Mouse (Mus musculus): ENCODE measurements around the gene Vmn1r196. TPM values are rescaled to one million over a fixed set of nuclear protein-coding genes. Genes with fewer than 3 reads are reported as not detected.
"Not testable (repeated sequence)": the region's sequence is repeated elsewhere in the genome, so short reads cannot be mapped to it uniquely, and the experiment has no call there.

Gene Vmn1r196
- total RNA-seq (2012; rRNA removed) (0.03 TPM in 1 of 2 replicates, not detected in the other), polyA plus RNA-seq (2012; ENCODE audit: insufficient read depth in 1 of 2, insufficient read length in 2 of 2, low read depth in 1 of 2, low replicate concordance in 2 of 2, missing spikeins in 1 of 2) (not detected)

DNA sequence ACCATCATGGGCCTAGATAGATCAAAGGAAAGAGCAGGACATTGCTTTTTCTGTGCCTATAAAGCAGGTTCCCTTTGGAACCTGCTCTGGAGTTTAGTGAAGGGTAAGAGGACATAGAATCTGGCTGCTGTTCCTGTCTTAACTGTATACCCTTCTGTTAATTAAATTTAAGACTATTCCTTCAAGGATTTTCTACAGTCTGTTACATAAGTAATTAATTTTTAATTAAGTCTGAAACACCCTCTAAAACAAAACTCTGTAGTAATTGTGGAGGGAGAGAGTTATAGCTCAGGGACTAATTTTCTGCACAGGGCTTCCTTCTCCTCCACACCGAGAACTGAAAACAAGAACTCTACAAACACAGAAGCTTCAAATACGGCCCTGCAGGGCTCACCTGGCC lies at the start of gene Vmn1r196:
Gene Vmn1r196, plus strand, starts transcription at position 301 of the 400 bp plus-strand sequence.
- Histone ChIP-seq H3K9me3 (replicated peaks; ENCODE audit: insufficient read depth, low read length) (no peaks in the 10 kb centered on the region), H3K36me3 (ENCODE audit: control insufficient read depth in 1 of 2, insufficient read depth in 2 of 2, low read length in 2 of 2) (no peaks in the 10 kb centered on the region), H3K79me2 (ENCODE audit: control insufficient read depth, insufficient read depth, low read length, poor library complexity) (no peaks in the 10 kb centered on the region), H3K4me1 (ENCODE audit: control insufficient read depth in 1 of 2, insufficient read depth in 2 of 2, low read length in 2 of 2) (no peaks in the 10 kb centered on the region), H3K27me3 (ENCODE audit: control insufficient read depth in 1 of 2, insufficient read depth in 2 of 2, low read length in 2 of 2) (no peaks in the 10 kb centered on the region), H3K9ac (ENCODE audit: control insufficient read depth, low read depth, low read length, poor library complexity, severe bottlenecking) (no peak within 1 kb of the TSS), H3K27ac (ENCODE audit: control insufficient read depth, low read depth, low read length) (no peak within 1 kb of the TSS), H3K4me3 (ENCODE audit: control insufficient read depth in 1 of 2, insufficient read depth in 1 of 2, low read depth in 2 of 2, low read length in 2 of 2) (no peak within 1 kb of the TSS)
- no peak for DNase-seq (ENCODE audit: low read depth, low spot score)
- TF ChIP-seq GATA1 (IDR thresholded peaks at IDR 0.05; ENCODE audit: low read depth, low read length) (no peak), KAT2A (conservative IDR thresholded peaks at IDR 0.05; ENCODE audit: low read depth, low read length) (no peak), GABPA (IDR thresholded peaks at IDR 0.05; ENCODE audit: low read depth, low read length) (no peak), HCFC1 (IDR thresholded peaks at IDR 0.05; ENCODE audit: low read depth, low read length) (no peak), TAL1 (IDR thresholded peaks at IDR 0.05; ENCODE audit: low read length) (no peak), MXI1 (IDR thresholded peaks at IDR 0.05; ENCODE audit: low read depth, low read length) (no peak), MAFK (IDR thresholded peaks at IDR 0.05; ENCODE audit: borderline replicate concordance, low read depth, low read length) (no peak), NELFE (IDR thresholded peaks at IDR 0.05; ENCODE audit: low read depth, low read length) (no peak), UBTF (IDR thresholded peaks at IDR 0.05; ENCODE audit: borderline replicate concordance, insufficient read depth, low read depth, low read length) (no peak), E2F4 (IDR thresholded peaks at IDR 0.05; ENCODE audit: borderline replicate concordance, low read depth, low read length) (no peak), CHD1 (IDR thresholded peaks at IDR 0.05; ENCODE audit: low read depth, low read length) (no peak), MAX (IDR thresholded peaks at IDR 0.05; ENCODE audit: low read length) (no peak), NRF1 (IDR thresholded peaks at IDR 0.05; ENCODE audit: insufficient read depth, low read depth, low read length, poor library complexity, severe bottlenecking) (no peak), MYB (IDR thresholded peaks at IDR 0.05; ENCODE audit: low read depth, low read length) (no peak), CHD2 (IDR thresholded peaks at IDR 0.05; ENCODE audit: low read length) (no peak), TBP (IDR thresholded peaks at IDR 0.05; ENCODE audit: low read depth, low read length) (no peak)

DNA sequence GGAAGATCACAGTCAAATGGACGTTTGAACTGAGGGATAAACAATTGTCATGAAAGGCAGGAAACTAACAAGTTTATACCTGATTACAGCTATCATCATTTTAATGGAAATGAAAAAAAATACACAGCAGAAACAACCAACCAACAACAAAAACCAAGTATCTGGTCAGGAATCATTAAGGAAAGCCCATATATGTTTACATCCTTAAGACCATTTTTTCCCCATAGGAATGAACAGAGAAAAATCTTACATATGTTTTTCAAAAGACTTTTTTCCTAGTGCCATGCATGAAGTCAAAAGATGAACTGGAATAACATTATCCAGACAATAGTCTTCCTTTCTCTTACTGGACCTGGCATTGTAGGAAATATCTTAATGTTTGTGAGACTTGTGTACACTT lies 45.8 kb upstream of the Vmn1r196 start, which contains the start of gene Vmn1r194:
Gene Vmn1r194, plus strand, starts transcription at position 301 of the 400 bp plus-strand sequence.
- Histone ChIP-seq H3K36me3 (ENCODE audit: control insufficient read depth in 1 of 2, insufficient read depth in 2 of 2, low read length in 2 of 2) (no peaks in the 10 kb centered on the region), H3K79me2 (ENCODE audit: control insufficient read depth, insufficient read depth, low read length, poor library complexity) (no peaks in the 10 kb centered on the region), H3K9ac (ENCODE audit: control insufficient read depth, low read depth, low read length, poor library complexity, severe bottlenecking) (no peak within 1 kb of the TSS), H3K27ac (ENCODE audit: control insufficient read depth, low read depth, low read length) (no peak within 1 kb of the TSS), H3K9me3 (replicated peaks; ENCODE audit: insufficient read depth, low read length) (no peaks in the 10 kb centered on the region), H3K4me3 (ENCODE audit: control insufficient read depth in 1 of 2, insufficient read depth in 1 of 2, low read depth in 2 of 2, low read length in 2 of 2) (no peak within 1 kb of the TSS), H3K4me1 (ENCODE audit: control insufficient read depth in 1 of 2, insufficient read depth in 2 of 2, low read length in 2 of 2) (no peaks in the 10 kb centered on the region), H3K27me3 (ENCODE audit: control insufficient read depth in 1 of 2, insufficient read depth in 2 of 2, low read length in 2 of 2) (no peaks in the 10 kb centered on the region)
- TF ChIP-seq TAL1 (IDR thresholded peaks at IDR 0.05; ENCODE audit: low read length) (no peak), GABPA (IDR thresholded peaks at IDR 0.05; ENCODE audit: low read depth, low read length) (no peak), CTCF (IDR thresholded peaks at IDR 0.05 in 2 of 3, conservative IDR thresholded peaks at IDR 0.05 in 1 of 3; ENCODE audit: control insufficient read depth in 1 of 3, insufficient read depth in 1 of 3, low read depth in 2 of 3, low read length in 3 of 3, poor library complexity in 1 of 3, severe bottlenecking in 1 of 3) (no peak), E2F4 (IDR thresholded peaks at IDR 0.05; ENCODE audit: borderline replicate concordance, low read depth, low read length) (no peak), NRF1 (IDR thresholded peaks at IDR 0.05; ENCODE audit: insufficient read depth, low read depth, low read length, poor library complexity, severe bottlenecking) (no peak), USF1 (IDR thresholded peaks at IDR 0.05; ENCODE audit: low read depth, low read length) (no peak), EP300 (IDR thresholded peaks at IDR 0.05; ENCODE audit: low read depth in 1 of 2, low read length in 2 of 2) (no peak), NELFE (IDR thresholded peaks at IDR 0.05; ENCODE audit: low read depth, low read length) (no peak), UBTF (IDR thresholded peaks at IDR 0.05; ENCODE audit: borderline replicate concordance, insufficient read depth, low read depth, low read length) (no peak), RCOR1 (IDR thresholded peaks at IDR 0.05; ENCODE audit: low read depth, low read length) (no peak), ETS1 (IDR thresholded peaks at IDR 0.05; ENCODE audit: low read depth, low read length) (no peak), JUND (IDR thresholded peaks at IDR 0.05; ENCODE audit: low read depth, low read length) (no peak), TCF12 (IDR thresholded peaks at IDR 0.05; ENCODE audit: low read depth, low read length) (no peak), KAT2A (conservative IDR thresholded peaks at IDR 0.05; ENCODE audit: low read depth, low read length) (no peak), SIN3A (IDR thresholded peaks at IDR 0.05; ENCODE audit: low read length) (no peak), MAX (IDR thresholded peaks at IDR 0.05; ENCODE audit: low read length) (no peak), ZNF384 (IDR thresholded peaks at IDR 0.05; ENCODE audit: low read depth, low read length) (no peak), POLR2AphosphoS5 (IDR thresholded peaks at IDR 0.05; ENCODE audit: borderline replicate concordance, low read depth, low read length) (no peak)
- no peak for DNase-seq (ENCODE audit: low read depth, low spot score)

DNA sequence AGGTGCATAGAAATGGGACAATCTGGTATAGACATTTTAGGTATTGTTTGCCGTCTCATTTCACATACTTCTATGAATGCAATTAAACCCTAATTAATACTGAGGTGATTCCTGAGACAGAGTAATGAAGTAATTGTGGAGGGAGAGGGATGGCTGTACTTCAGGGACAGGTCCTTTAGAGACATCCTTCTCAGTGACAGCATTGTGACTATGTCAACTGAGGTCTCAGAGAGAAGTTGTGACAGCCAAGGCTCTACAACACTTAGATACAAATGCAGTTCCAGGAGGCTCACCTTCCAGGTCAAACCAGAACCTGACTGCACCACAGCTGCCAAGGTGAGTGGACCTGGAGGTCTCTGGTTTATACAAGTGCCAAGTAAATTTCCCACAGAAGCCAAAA lies 19.5 kb upstream of the Vmn1r196 start, which contains the start of gene Vmn1r195:
Gene Vmn1r195, plus strand, starts transcription at position 301 of the 400 bp plus-strand sequence.
- H3K4me1 ChIP-seq (ENCODE audit: control insufficient read depth in 1 of 2, insufficient read depth in 2 of 2, low read length in 2 of 2); H3K9me3 ChIP-seq (replicated peaks; ENCODE audit: insufficient read depth, low read length); H3K27ac ChIP-seq (ENCODE audit: control insufficient read depth, low read depth, low read length); H3K27me3 ChIP-seq (ENCODE audit: control insufficient read depth in 1 of 2, insufficient read depth in 2 of 2, low read length in 2 of 2); DNase-seq (ENCODE audit: low read depth, low spot score); H3K9ac ChIP-seq (ENCODE audit: control insufficient read depth, low read depth, low read length, poor library complexity, severe bottlenecking); H3K4me3 ChIP-seq (ENCODE audit: control insufficient read depth in 1 of 2, insufficient read depth in 1 of 2, low read depth in 2 of 2, low read length in 2 of 2); H3K79me2 ChIP-seq (ENCODE audit: control insufficient read depth, insufficient read depth, low read length, poor library complexity); H3K36me3 ChIP-seq (ENCODE audit: control insufficient read depth in 1 of 2, insufficient read depth in 2 of 2, low read length in 2 of 2): not testable (repeated sequence)

Measured in MEL (cell line).